Mouse (Mus musculus) heart, postnatal 10 days (tissue): Measurements from ENCODE around the gene Ptprg. TPM values are rescaled to one million over a fixed set of nuclear protein-coding genes. Genes with fewer than 3 reads are reported as not detected.
"Not testable (repeated sequence)": the region's sequence is repeated elsewhere in the genome, so short reads cannot be mapped to it uniquely, and the experiment has no call there.

Experiments
- DNase-seq, 2 experiments: peaks; one replicate each; pipeline ENCODE4 v3.0.0; 2021
- intact Hi-C: fragments of 180-260 bp; cut with DNase I; formaldehyde crosslinking; loops from one replicate; pipeline ENCODE4 v1.15.1; 2025
- total RNA-seq, 2 experiments: library from RNA; stranded (reverse); gene quantifications; 2 replicates each; pipeline ENCODE4 v1.2.3; 2021

Ptprg gene
- total RNA-seq, 2 experiments from 2014 or later = 79.8 to 89.9 TPM

- intact Hi-C loops = no loop called here
- DNase-seq = no peak
Observed at GRCm38 (mm10) chr14:11807465-11807864, 254.1 kb downstream of the Ptprg start.

GRCm38 (mm10) chr14:11811142-11811761, 257.9 kb downstream of the Ptprg start:
- DNase-seq = peak; percentile 39 to 45
- intact Hi-C loops = loop anchor here (2.0 kb wide), 1 partner anchor 256 kb away; no protein-coding TSS in a partner anchor

GRCm38 (mm10) chr14:11812291-11812690, 259.0 kb downstream of the Ptprg start:
- intact Hi-C loops = no loop called here
- no peak for DNase-seq

- intact Hi-C loops = loop anchor here (5.0 kb wide), 1 partner anchor 322 kb away; no protein-coding TSS in a partner anchor
- not testable (repeated sequence) for DNase-seq
Observed at GRCm38 (mm10) chr14:11814811-11815210, 261.5 kb downstream of the Ptprg start.

- intact Hi-C loops = loop anchor here (2.0 to 5.0 kb wide), 2 partner anchors 18 to 320 kb away; no protein-coding TSS in a partner anchor
- no peak for DNase-seq
Observed at GRCm38 (mm10) chr14:11817236-11817635, 263.9 kb downstream of the Ptprg start.

GRCm38 (mm10) chr14:11818054-11818453, 264.7 kb downstream of the Ptprg start:
- intact Hi-C loops = loop anchor here (5.0 kb wide), 1 partner anchor 319 kb away; no protein-coding TSS in a partner anchor
- no peak for DNase-seq

- no peak for DNase-seq
- intact Hi-C loops = loop anchor here (5.0 kb wide), 1 partner anchor 319 kb away; no protein-coding TSS in a partner anchor
Observed at GRCm38 (mm10) chr14:11818721-11819120, 265.4 kb downstream of the Ptprg start.

- DNase-seq = no peak
- intact Hi-C loops = loop anchor here (5.0 kb wide), 1 partner anchor 318 kb away; no protein-coding TSS in a partner anchor
Observed at GRCm38 (mm10) chr14:11819326-11819725, 266.0 kb downstream of the Ptprg start.

- intact Hi-C loops = no loop called here
- DNase-seq = no peak
Observed at GRCm38 (mm10) chr14:11822830-11823700, 269.7 kb downstream of the Ptprg start.

GRCm38 (mm10) chr14:11823701-11824095, 270.4 kb downstream of the Ptprg start:
- intact Hi-C loops = no loop called here
- no peak for DNase-seq

- intact Hi-C loops = no loop called here
- DNase-seq = no peak
Observed at GRCm38 (mm10) chr14:11824915-11825314, 271.6 kb downstream of the Ptprg start.

- intact Hi-C loops = no loop called here
- no peak for DNase-seq
Observed at GRCm38 (mm10) chr14:11825551-11825950, 272.2 kb downstream of the Ptprg start.

- no peak for DNase-seq
- intact Hi-C loops = no loop called here
Observed at GRCm38 (mm10) chr14:11828086-11828485, 274.8 kb downstream of the Ptprg start.

GRCm38 (mm10) chr14:11833678-11834077, 280.3 kb downstream of the Ptprg start:
- intact Hi-C loops = loop anchor here (2.0 kb wide), 1 partner anchor 17 kb away; no protein-coding TSS in a partner anchor

GRCm38 (mm10) chr14:11835706-11836445, 282.5 kb downstream of the Ptprg start:
- intact Hi-C loops = loop anchor here (2.0 kb wide), 1 partner anchor 19 kb away; no protein-coding TSS in a partner anchor

More at GRCm38 (mm10) chr14:11833678-11834077, 280.3 kb downstream of the Ptprg start:
- DNase-seq = no peak

GRCm38 (mm10) chr14:11837714-11838113, 284.4 kb downstream of the Ptprg start:
- intact Hi-C loops = no loop called here

More at GRCm38 (mm10) chr14:11835706-11836445, 282.5 kb downstream of the Ptprg start:
- no peak for DNase-seq

GRCm38 (mm10) chr14:11841621-11842020, 288.3 kb downstream of the Ptprg start:
- DNase-seq = peak; percentile 13 to 24
- intact Hi-C loops = no loop called here

More at GRCm38 (mm10) chr14:11837714-11838113, 284.4 kb downstream of the Ptprg start:
- DNase-seq = no peak

- intact Hi-C loops = no loop called here
- DNase-seq = peak; percentile 32 to 41
Observed at GRCm38 (mm10) chr14:11852896-11853295, 299.6 kb downstream of the Ptprg start.

GRCm38 (mm10) chr14:11855499-11855898, 302.2 kb downstream of the Ptprg start:
- DNase-seq = no peak
- intact Hi-C loops = no loop called here

- no peak for DNase-seq
- intact Hi-C loops = no loop called here
Observed at GRCm38 (mm10) chr14:11857928-11858481, 304.7 kb downstream of the Ptprg start.
